Comparison of ENCODE assay signal across 23 mouse cellular contexts in genomic region chr9:25541355-25541754, GRCm38 (mm10).
DNase-seq lines count a peak whose midpoint lies in the region; ATAC-seq lines count a peak whose summit lies in the region.
"Had no signal": no experiment of that assay in that cellular context is flagged by ENCODE, and none has a peak within 500 bp of the region (broad histone marks: within the 10 kb centered on the region; RNA-seq: fewer than 3 reads in every experiment).

No protein-coding gene starts in this region.

- WGBS in heart, embryonic 10.5 days = 63% methylated on average over 4 of the region's 4 CpGs
- WGBS in midbrain, embryonic 11.5 days = 88% methylated on average over 4 of the region's 4 CpGs
- 92% methylated on average over 4 of the region's 4 CpGs for WGBS in midbrain, embryonic 16.5 days

- no peak overlapping the region for H3K4me2 ChIP-seq in midbrain, embryonic 11.5 days
- H3K4me2 ChIP-seq in midbrain, embryonic 16.5 days (ENCODE audit: low read length) = no peak overlapping the region
- H3K4me2 ChIP-seq: embryonic facial prominence, embryonic 15.5 days; forebrain, embryonic 15.5 days; heart, embryonic 13.5 days; hindbrain, embryonic 13.5 days; limb, embryonic 13.5 days; midbrain, embryonic 15.5 days had no signal

- no peak overlapping the region for H3K4me3 ChIP-seq in heart, embryonic 10.5 days
- H3K4me3 ChIP-seq in midbrain, embryonic 11.5 days (ENCODE audit: low read depth, low read length) = no peak overlapping the region
- no peak overlapping the region for H3K4me3 ChIP-seq in midbrain, embryonic 16.5 days (ENCODE audit: low read depth, low read length)
- H3K4me3 ChIP-seq: embryonic facial prominence, embryonic 15.5 days; forebrain, embryonic 15.5 days; heart, embryonic 13.5 days; hindbrain, embryonic 13.5 days; limb, embryonic 13.5 days; midbrain, embryonic 15.5 days had no signal

- peak overlapping the region; percentile 4; the same call in 1 of the 2 replicates for H3K27ac ChIP-seq in heart, embryonic 10.5 days
- no peak overlapping the region for H3K27ac ChIP-seq in midbrain, embryonic 11.5 days (ENCODE audit: low read depth, low read length)
- H3K27ac ChIP-seq in midbrain, embryonic 16.5 days (ENCODE audit: low read length) = no peak overlapping the region
- H3K27ac ChIP-seq: embryonic facial prominence, embryonic 15.5 days; forebrain, embryonic 15.5 days; heart, embryonic 13.5 days; hindbrain, embryonic 13.5 days; limb, embryonic 13.5 days; liver, embryonic 14.5 days; midbrain, embryonic 15.5 days had no signal

- no peak overlapping the region for H3K9ac ChIP-seq in midbrain, embryonic 11.5 days (ENCODE audit: low read length)
- H3K9ac ChIP-seq in midbrain, embryonic 16.5 days (ENCODE audit: low read depth, low read length) = no peak overlapping the region
- H3K9ac ChIP-seq: embryonic facial prominence, embryonic 15.5 days; forebrain, embryonic 15.5 days; heart, embryonic 13.5 days; hindbrain, embryonic 13.5 days; limb, embryonic 13.5 days; liver, embryonic 14.5 days; midbrain, embryonic 15.5 days had no signal

- intact Hi-C loops in heart, postnatal 14 days (cut with DNase I) = no loop called here

- no peaks in the 10 kb centered on the region for H3K27me3 ChIP-seq in heart, embryonic 10.5 days (ENCODE audit: insufficient read depth, poor library complexity, severe bottlenecking)
- no peaks in the 10 kb centered on the region for H3K27me3 ChIP-seq in midbrain, embryonic 11.5 days (ENCODE audit: control insufficient read depth, insufficient read depth, low read length)
- no peaks in the 10 kb centered on the region for H3K27me3 ChIP-seq in midbrain, embryonic 16.5 days (ENCODE audit: control insufficient read depth, insufficient read depth, low read depth, low read length)
- H3K27me3 ChIP-seq: embryonic facial prominence, embryonic 15.5 days; forebrain, embryonic 15.5 days; heart, embryonic 13.5 days; hindbrain, embryonic 13.5 days; limb, embryonic 13.5 days; midbrain, embryonic 15.5 days; Patski had no signal

- H3K9me3 ChIP-seq in heart, embryonic 10.5 days = no peaks in the 10 kb centered on the region
- H3K9me3 ChIP-seq in midbrain, embryonic 11.5 days (ENCODE audit: control insufficient read depth, low read length) = no peaks in the 10 kb centered on the region
- no peaks in the 10 kb centered on the region for H3K9me3 ChIP-seq in midbrain, embryonic 16.5 days (replicated peaks; ENCODE audit: control insufficient read depth, low read length, poor library complexity, severe bottlenecking)
- H3K9me3 ChIP-seq: embryonic facial prominence, embryonic 15.5 days; forebrain, embryonic 15.5 days; heart, embryonic 13.5 days; hindbrain, embryonic 13.5 days; limb, embryonic 13.5 days; midbrain, embryonic 15.5 days had no signal

- no peaks in the 10 kb centered on the region for H3K36me3 ChIP-seq in heart, embryonic 10.5 days
- no peaks in the 10 kb centered on the region for H3K36me3 ChIP-seq in midbrain, embryonic 11.5 days (ENCODE audit: control insufficient read depth, insufficient read depth, low read length)
- no peaks in the 10 kb centered on the region for H3K36me3 ChIP-seq in midbrain, embryonic 16.5 days (ENCODE audit: control insufficient read depth, insufficient read depth, low read length)
- H3K36me3 ChIP-seq: embryonic facial prominence, embryonic 15.5 days; forebrain, embryonic 15.5 days; heart, embryonic 13.5 days; hindbrain, embryonic 13.5 days; limb, embryonic 13.5 days; midbrain, embryonic 15.5 days had no signal

- ATAC-seq in midbrain, embryonic 11.5 days (ENCODE audit: low FRiP score) = no peak
- no peak for ATAC-seq in midbrain, embryonic 16.5 days
- peak; percentile 87 for ATAC-seq in megakaryocyte progenitor cell, adult 5-6 weeks (replicated peaks; ENCODE audit: poor library complexity)
- ATAC-seq: forebrain, embryonic 15.5 days; midbrain, embryonic 15.5 days; Patski had no signal

- peaks cover 41% of the 10 kb centered on the region for H3K4me1 ChIP-seq in heart, embryonic 10.5 days
- H3K4me1 ChIP-seq in midbrain, embryonic 11.5 days (ENCODE audit: control insufficient read depth, insufficient read depth, low read length) = no peaks in the 10 kb centered on the region
- no peaks in the 10 kb centered on the region; the same call in 1 of the 2 replicates for H3K4me1 ChIP-seq in midbrain, embryonic 16.5 days (ENCODE audit: control insufficient read depth, insufficient read depth, low read length)
- H3K4me1 ChIP-seq: forebrain, embryonic 15.5 days; hindbrain, embryonic 13.5 days; midbrain, embryonic 15.5 days had no signal

- no peak for DNase-seq in heart, embryonic 10.5 days (ENCODE audit: low spot score)
- DNase-seq in heart, postnatal 14 days = no peak
- peak; percentile 35 for DNase-seq in midbrain, embryonic 11.5 days (ENCODE audit: low spot score, missing footprints)
- DNase-seq in cerebellum, postnatal 4 days (ENCODE audit: low spot score in 2 of 2) = no peak
- no peak for DNase-seq in cerebellum, adult 9-11 months
- DNase-seq: adrenal gland, adult 2 months; cerebellum, adult 2 months; cerebellum, postnatal 36 days; gastrocnemius, postnatal 10 days; kidney, adult 2 months; kidney, postnatal 10 days; thymus, adult 18-20 months; thymus, postnatal 36 days had no signal
